Mouse (Mus musculus) erythroblast, embryonic 14.5 days (primary cell): ENCODE data around the gene Foxn3.

Experiments used
- GATA1 ChIP-seq: IDR thresholded peaks from 2 replicates; pipeline ENCODE4 v1.6.1; 2012; ENCODE audit warnings: low read length, inconsistent platforms, mixed read lengths
- TAL1 ChIP-seq: IDR thresholded peaks from 3 replicates; pipeline ENCODE4 v1.6.1; 2012; ENCODE audit warnings: low read length, inconsistent platforms, mixed read lengths

GRCm38 (mm10) chr12:99352136-99352535, 211.2 kb downstream of the Foxn3 start:
- TF ChIP-seq GATA1 (no peak), TAL1 (no peak)
